Mouse (Mus musculus): ENCODE data around the gene Lcmt1.

GRCm38 (mm10) chr7:123448794-123449193, 79.2 kb downstream of the Lcmt1 start:
- TF ChIP-seq CTCF (IDR thresholded peaks at IDR 0.05; ENCODE audit: control insufficient read depth, insufficient read depth, low read length): no peak
- no peak for TF ChIP-seq POLR2A (IDR thresholded peaks at IDR 0.05; ENCODE audit: borderline replicate concordance, control insufficient read depth, low read depth, low read length)
